Mouse (Mus musculus) hindbrain, embryonic 16.5 days (tissue): ENCODE results near the gene 4931400O07Rik. TPM values are rescaled to one million over a fixed set of nuclear protein-coding genes. Genes with fewer than 3 reads are reported as not detected.

Source experiments
- ATAC-seq: fragments of 200-750 bp; cut with Nextera tagmentation; 2 replicates; pipeline ENCODE4 v1.8.0; 2017; ENCODE audit warnings: moderate TSS enrichment, moderate library complexity
- H3K27ac ChIP-seq: fragments of 300-500 bp; sonication (generic); 2 replicates; pipeline ENCODE4 v1.5.1; 2014; ENCODE audit warnings: low read depth, mild to moderate bottlenecking, control low read depth, low read length, moderate library complexity
- H3K27me3 ChIP-seq: fragments of 300-500 bp; sonication (generic); replicated peaks from 2 replicates; pipeline ENCODE4 v1.6.1; 2014; ENCODE audit warnings: low read length; ENCODE audit not compliant: control insufficient read depth, insufficient read depth
- H3K36me3 ChIP-seq: fragments of 300-500 bp; sonication (generic); 2 replicates; pipeline ENCODE4 v1.6.1; 2014; ENCODE audit warnings: mild to moderate bottlenecking, low read length, moderate library complexity, mixed read lengths; ENCODE audit not compliant: control insufficient read depth, insufficient read depth
- H3K4me1 ChIP-seq: fragments of 300-500 bp; sonication (generic); 2 replicates; pipeline ENCODE4 v1.6.1; 2014; ENCODE audit warnings: low read depth, low read length; ENCODE audit not compliant: control insufficient read depth, insufficient read depth
- H3K4me2 ChIP-seq: fragments of 300-500 bp; sonication (generic); 2 replicates; pipeline ENCODE4 v1.6.1; 2014; ENCODE audit warnings: mild to moderate bottlenecking, low read length, control low read depth, moderate library complexity
- H3K4me3 ChIP-seq: fragments of 300-500 bp; sonication (generic); 2 replicates; pipeline ENCODE4 v1.5.1; 2014; ENCODE audit warnings: mild to moderate bottlenecking, low read length, control low read depth, moderate library complexity
- H3K9ac ChIP-seq: fragments of 300-500 bp; sonication (generic); 2 replicates; pipeline ENCODE4 v1.6.1; 2014; ENCODE audit warnings: low read depth, mild to moderate bottlenecking, control low read depth, low read length, moderate library complexity
- H3K9me3 ChIP-seq: fragments of 300-500 bp; sonication (generic); 2 replicates; pipeline ENCODE4 v1.6.1; 2014; ENCODE audit warnings: mild to moderate bottlenecking, low read length, moderate library complexity; ENCODE audit not compliant: control insufficient read depth
- WGBS: fragments of 180-500 bp; shearing (Covaris S2); extraction: QIAGEN DNeasy Blood & Tissue Kit; methylation state at CpG from one replicate; pipeline ENCODE4 v1.1.7; 2014; 5-methylcytosine and 5-hydroxymethylcytosine counted together
- polyA plus RNA-seq: library from polyadenylated mRNA; unstranded; fragments of >200 nt; fragmentation: Nextera tagmentation; extraction: Ambion mirVana; gene quantifications from 2 replicates; pipeline ENCODE4 v1.2.1, GENCODE M21; 2015

Gene 4931400O07Rik
- not detected in 2 replicates for polyA plus RNA-seq

GRCm38 (mm10) chrX:62467691-62468090, at the start of gene 4931400O07Rik:
TSS of gene 4931400O07Rik (plus strand) at chrX:62467991.
- no peak within 1 kb of the TSS for H3K4me3 ChIP-seq
- H3K27me3 ChIP-seq, result no peaks in the 10 kb centered on the region
- no peaks in the 10 kb centered on the region for H3K4me1 ChIP-seq
- H3K4me2 ChIP-seq, result no peak within 1 kb of the TSS
- H3K9ac ChIP-seq, result no peak within 1 kb of the TSS
- no peaks in the 10 kb centered on the region for H3K36me3 ChIP-seq
- 92% methylated on average over 2 of the region's 2 CpGs for WGBS
- no peaks in the 10 kb centered on the region for H3K9me3 ChIP-seq
- ATAC-seq, result no peak
- no peak within 1 kb of the TSS for H3K27ac ChIP-seq

Other genes starting within 250 kb of the 4931400O07Rik start
- gene 4933402E13Rik, start 184.5 kb upstream of the 4931400O07Rik start, polyA plus RNA-seq, result not detected in 2 replicates